Mouse (Mus musculus) spleen, adult 2 months (tissue): Measurements from ENCODE around the gene Ly6g5c.

Experiments
- CTCF ChIP-seq: fragments of 200-500 bp; IDR thresholded peaks from 2 replicates; pipeline ENCODE4 v1.5.1; 2011; ENCODE audit warnings: mild to moderate bottlenecking, inconsistent platforms; ENCODE audit not compliant: insufficient read depth, insufficient read length, insufficient replicate concordance; ENCODE audit errors: extremely low read depth
- POLR2A ChIP-seq: fragments of 200-500 bp; IDR thresholded peaks from 2 replicates; pipeline ENCODE4 v1.6.1; 2011; ENCODE audit warnings: low read depth, low read length, inconsistent platforms

DNA sequence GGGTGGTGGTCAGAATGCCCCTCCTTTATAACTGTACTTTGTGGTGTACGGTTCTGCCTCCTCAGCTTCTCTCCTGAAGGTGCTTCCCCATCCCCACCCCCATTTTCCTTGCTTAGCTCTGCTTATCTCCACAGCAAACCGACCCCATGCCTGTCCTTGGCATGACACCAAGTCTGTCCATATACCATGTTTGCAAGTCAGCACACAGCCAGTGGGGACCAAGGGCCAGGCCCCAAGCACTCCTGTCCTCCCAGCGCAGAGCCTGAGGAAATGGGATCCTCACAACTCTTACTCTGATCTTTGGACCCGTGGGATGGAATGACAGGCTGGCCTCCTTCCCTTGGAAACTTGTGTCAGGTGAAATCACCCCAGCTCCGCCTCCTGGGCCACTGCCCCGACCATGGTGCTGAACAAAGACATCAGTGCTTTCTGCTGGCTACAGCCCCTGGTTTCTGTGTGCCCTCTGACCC is 4.8 kb upstream of the Ly6g5c start:
- TF ChIP-seq CTCF, result no peak
- no peak for TF ChIP-seq POLR2A
